Mouse (Mus musculus): ENCODE measurements around the gene Dhdh. TPM values are rescaled to one million over a fixed set of nuclear protein-coding genes. Genes with fewer than 3 reads are reported as not detected.
"Not testable (repeated sequence)": the region's sequence is repeated elsewhere in the genome, so short reads cannot be mapped to it uniquely, and the experiment has no call there.

The Dhdh gene
- total and polyA plus RNA-seq, 2 experiments from 2014 or later, result 3.6 to 4.9 TPM

- Histone ChIP-seq H3K4me1 (ENCODE audit: insufficient read depth) (0 out of 2 replicates have a peak, but pooled peaks cover 6% of the 10 kb centered on the region), H3K27me3 (ENCODE audit: insufficient read depth, low read length) (no peaks in the 10 kb centered on the region), H3K27ac (ENCODE audit: low read depth, low read length) (no peak overlapping the region), H3K9ac (no peak overlapping the region), H3K9me3 (ENCODE audit: low read length) (no peaks in the 10 kb centered on the region), H3K36me3 (ENCODE audit: insufficient read depth) (peaks cover 38% of the 10 kb centered on the region), H3K4me2 (ENCODE audit: low read depth) (no peak overlapping the region), H3K4me3 (ENCODE audit: low read depth, low read length) (no peak overlapping the region)
- WGBS, result 30% methylated on average over 3 of the region's 3 CpGs
- DNase-seq, result no peak
- TF ChIP-seq CTCF (IDR thresholded peaks at IDR 0.05; ENCODE audit: low read depth), result no peak
- no peak for ATAC-seq
These were observed 2.7 kb upstream of the Dhdh start for GRCm38 (mm10) chr7:45491264-45491663.

- H3K27me3 ChIP-seq (ENCODE audit: insufficient read depth, low read length), result no peaks in the 10 kb centered on the region
- no peak overlapping the region for H3K27ac ChIP-seq (ENCODE audit: low read depth, low read length)
- no peak overlapping the region for H3K4me3 ChIP-seq (ENCODE audit: low read depth, low read length)
- no peak for DNase-seq
- 0 out of 2 replicates have a peak, but pooled peaks cover 6% of the 10 kb centered on the region for H3K4me1 ChIP-seq (ENCODE audit: insufficient read depth)
- H3K9me3 ChIP-seq (ENCODE audit: low read length), result no peaks in the 10 kb centered on the region
- 60% methylated on average over 9 of the region's 9 CpGs for WGBS
- TF ChIP-seq CTCF (IDR thresholded peaks at IDR 0.05; ENCODE audit: low read depth), result no peak
- H3K4me2 ChIP-seq (ENCODE audit: low read depth), result no peak overlapping the region
- H3K9ac ChIP-seq, result no peak overlapping the region
- ATAC-seq, result no peak
- H3K36me3 ChIP-seq (ENCODE audit: insufficient read depth), result peaks cover 34% of the 10 kb centered on the region
These were observed 2.2 kb upstream of the Dhdh start for GRCm38 (mm10) chr7:45490822-45491221.

- no peak overlapping the region for H3K4me3 ChIP-seq (ENCODE audit: low read depth, low read length)
- WGBS, result 73% methylated on average over 7 of the region's 7 CpGs
- no peaks in the 10 kb centered on the region for H3K9me3 ChIP-seq (ENCODE audit: low read length)
- ATAC-seq (no peak), DNase-seq (no peak)
- no peak overlapping the region for H3K9ac ChIP-seq
- peaks cover 21% of the 10 kb centered on the region for H3K36me3 ChIP-seq (ENCODE audit: insufficient read depth)
- H3K27ac ChIP-seq (ENCODE audit: low read depth, low read length), result no peak overlapping the region
- H3K4me2 ChIP-seq (ENCODE audit: low read depth), result no peak overlapping the region
- 0 out of 2 replicates have a peak, but pooled peaks cover 6% of the 10 kb centered on the region for H3K4me1 ChIP-seq (ENCODE audit: insufficient read depth)
- TF ChIP-seq CTCF (IDR thresholded peaks at IDR 0.05; ENCODE audit: low read depth), result no peak
- H3K27me3 ChIP-seq (ENCODE audit: insufficient read depth, low read length), result no peaks in the 10 kb centered on the region
These were observed 973 bp upstream of the Dhdh start for GRCm38 (mm10) chr7:45489578-45489977.

GRCm38 (mm10) chr7:45487861-45488292 lies 728 bp downstream of the Dhdh start:
- no peak for TF ChIP-seq CTCF (IDR thresholded peaks at IDR 0.05; ENCODE audit: low read depth)
- Histone ChIP-seq H3K27me3 (ENCODE audit: insufficient read depth, low read length) (no peaks in the 10 kb centered on the region), H3K4me3 (ENCODE audit: low read depth, low read length) (peak overlapping the region; percentile 31), H3K4me1 (ENCODE audit: insufficient read depth) (0 out of 2 replicates have a peak, but pooled peaks cover 6% of the 10 kb centered on the region), H3K36me3 (ENCODE audit: insufficient read depth) (peaks cover 4% of the 10 kb centered on the region; the same call in 1 of the 2 replicates), H3K27ac (ENCODE audit: low read depth, low read length) (peak overlapping the region; percentile 80), H3K4me2 (ENCODE audit: low read depth) (peak overlapping the region; percentile 48), H3K9me3 (ENCODE audit: low read length) (no peaks in the 10 kb centered on the region), H3K9ac (peak overlapping the region; percentile 50; the same call in 1 of the 2 replicates)
- peak; percentile 63 for ATAC-seq
- peak; percentile 58 for DNase-seq
- WGBS, result 21% methylated on average over 11 of the region's 11 CpGs

GRCm38 (mm10) chr7:45486761-45487415 lies 1.7 kb downstream of the Dhdh start, which contains the start of gene Gm45808:
Gm45808 (minus strand) TSS chr7:45486811.
- ATAC-seq (no peak), DNase-seq (no peak)
- Histone ChIP-seq H3K4me1 (ENCODE audit: insufficient read depth) (0 out of 2 replicates have a peak, but pooled peaks cover 6% of the 10 kb centered on the region), H3K27me3 (ENCODE audit: insufficient read depth, low read length) (no peaks in the 10 kb centered on the region), H3K9ac (peak within 1 kb of the TSS; percentile 50; the same call in 1 of the 2 replicates), H3K4me3 (ENCODE audit: low read depth, low read length) (no peak within 1 kb of the TSS), H3K9me3 (ENCODE audit: low read length) (no peaks in the 10 kb centered on the region), H3K4me2 (ENCODE audit: low read depth) (0 out of 2 replicates have a peak within 1 kb of the TSS, but pooled peaks have one; percentile 48), H3K36me3 (ENCODE audit: insufficient read depth) (no peaks in the 10 kb centered on the region), H3K27ac (ENCODE audit: low read depth, low read length) (no peak within 1 kb of the TSS)
- no peak for TF ChIP-seq CTCF (IDR thresholded peaks at IDR 0.05; ENCODE audit: low read depth)
- WGBS, result 75% methylated on average over 12 of the region's 12 CpGs

- TF ChIP-seq CTCF (IDR thresholded peaks at IDR 0.05; ENCODE audit: low read depth), result no peak
- DNase-seq, result no peak
- no peak overlapping the region for H3K4me3 ChIP-seq (ENCODE audit: low read depth, low read length)
- 0 out of 2 replicates have a peak, but pooled peaks cover 6% of the 10 kb centered on the region for H3K4me1 ChIP-seq (ENCODE audit: insufficient read depth)
- no peak overlapping the region for H3K4me2 ChIP-seq (ENCODE audit: low read depth)
- no peaks in the 10 kb centered on the region for H3K27me3 ChIP-seq (ENCODE audit: insufficient read depth, low read length)
- H3K27ac ChIP-seq (ENCODE audit: low read depth, low read length), result no peak overlapping the region
- no peaks in the 10 kb centered on the region for H3K36me3 ChIP-seq (ENCODE audit: insufficient read depth)
- WGBS, result 79% methylated on average over 7 of the region's 7 CpGs
- H3K9ac ChIP-seq, result no peak overlapping the region
- H3K9me3 ChIP-seq (ENCODE audit: low read length), result no peaks in the 10 kb centered on the region
- ATAC-seq, result no peak
These were observed 2.4 kb downstream of the Dhdh start for GRCm38 (mm10) chr7:45486158-45486557.

GRCm38 (mm10) chr7:45484985-45485384 lies 3.6 kb downstream of the Dhdh start:
- not testable (repeated sequence) for H3K9ac ChIP-seq; H3K4me3 ChIP-seq (ENCODE audit: low read depth, low read length); H3K27me3 ChIP-seq (ENCODE audit: insufficient read depth, low read length); H3K36me3 ChIP-seq (ENCODE audit: insufficient read depth); ATAC-seq; H3K9me3 ChIP-seq (ENCODE audit: low read length); H3K4me2 ChIP-seq (ENCODE audit: low read depth); H3K27ac ChIP-seq (ENCODE audit: low read depth, low read length); DNase-seq; H3K4me1 ChIP-seq (ENCODE audit: insufficient read depth)
- 95% methylated on average over 5 of the region's 5 CpGs for WGBS
